Mouse (Mus musculus): Measurements from ENCODE around the gene Exd1. TPM values are rescaled to one million over a fixed set of nuclear protein-coding genes. Genes with fewer than 3 reads are reported as not detected.

Gene Exd1
- total RNA-seq, 2 experiments from 2014 or later, result 0.06 to 0.11 TPM

DNA sequence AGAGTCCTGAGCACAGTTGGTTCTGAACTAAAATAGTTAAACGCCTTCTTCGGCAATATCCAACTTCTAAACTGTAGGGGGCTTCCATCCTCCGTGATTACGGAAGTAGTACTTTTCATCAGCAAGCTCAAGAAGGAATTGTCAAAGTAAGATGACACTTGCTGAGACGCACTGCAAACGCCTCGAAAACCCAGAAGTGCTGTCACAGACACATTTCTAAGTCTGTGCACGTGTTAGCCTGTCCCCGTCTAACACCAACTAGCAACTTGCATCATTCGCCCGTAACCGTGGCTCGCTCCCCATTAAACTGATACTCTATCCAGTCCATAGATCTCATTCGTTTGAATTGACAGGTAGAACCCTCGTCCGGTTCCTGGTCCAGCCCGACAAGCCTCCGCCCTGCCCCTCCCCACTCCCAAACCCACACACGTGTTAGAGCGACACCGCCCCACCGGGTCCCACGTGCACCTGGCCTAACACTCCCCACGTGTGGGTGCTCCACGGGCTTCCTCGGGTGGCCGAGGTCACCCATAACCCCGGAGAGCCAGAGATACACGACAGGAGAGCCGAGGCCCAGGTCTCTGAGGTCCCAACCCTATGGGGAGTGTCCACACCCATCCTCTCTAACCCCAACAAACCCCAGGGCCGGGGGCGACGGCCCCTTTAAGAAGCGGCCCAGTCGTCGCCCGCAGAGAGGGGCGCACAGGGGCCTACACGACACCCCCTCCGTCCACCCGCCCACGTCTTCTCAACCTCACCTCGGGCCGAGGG, 70.6 kb downstream of the Exd1 start:
- peak; percentile 60 to 79 for DNase-seq
- intact Hi-C loops (cut with DNase I), result loop anchor here (2.0 to 10.0 kb wide), 3 partner anchors 70 to 432 kb away; partner anchors contain the start of genes Chp1, Exd1 and Knl1

DNA sequence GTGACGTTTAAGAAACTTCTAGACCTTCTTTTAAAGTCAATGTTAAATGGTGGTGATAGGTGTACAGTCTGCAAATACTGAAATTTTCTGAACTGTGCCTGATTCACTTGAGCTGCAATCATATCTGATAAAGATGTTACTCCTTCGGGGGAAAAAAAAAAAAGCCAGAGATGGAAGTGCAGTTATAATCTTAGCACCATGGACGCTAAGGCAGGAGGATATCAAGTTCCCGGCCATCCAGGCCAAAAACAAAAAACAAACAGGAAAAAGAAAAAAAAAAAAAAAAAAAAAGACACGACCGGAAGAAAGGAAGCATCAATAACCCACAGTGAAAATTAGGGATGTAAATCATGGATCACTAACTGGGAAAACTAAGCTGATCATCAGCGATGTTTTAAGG, 71.3 kb downstream of the Exd1 start:
- DNase-seq, result no peak
- intact Hi-C loops (cut with DNase I), result loop anchor here (2.0 to 10.0 kb wide), 3 partner anchors 71 to 431 kb away; partner anchors contain the start of genes Chp1, Exd1 and Knl1

Other genes starting within 250 kb of the Exd1 start
- 10 to 100 TPM; 16.3 to 22.1 TPM for gene Dll4, start 221.8 kb downstream of the Exd1 start, total RNA-seq (2021)
- 10 to 100 TPM; 11.3 to 12.3 TPM for gene Chac1, start 196.4 kb downstream of the Exd1 start, total RNA-seq (2021)
- gene Ino80, start 69.9 kb downstream of the Exd1 start, total RNA-seq (2021), result 10 to 100 TPM; 10.4 to 12.7 TPM
- gene Chp1, start 70 bp upstream of the Exd1 start, total RNA-seq (2021), result 10 to 100 TPM; 92.1 to 94.7 TPM
- 1 to 10 TPM; 1.7 TPM for gene Nusap1, start 70.7 kb upstream of the Exd1 start, total RNA-seq (2021)
- under 1 TPM; 0.24 to 0.56 TPM for gene Oip5, start 70.8 kb upstream of the Exd1 start, total RNA-seq (2021)
- gene Ndufaf1, start 115.2 kb upstream of the Exd1 start, total RNA-seq (2021), result 10 to 100 TPM; 58.3 to 70.4 TPM
- gene Rtf1, start 127.4 kb upstream of the Exd1 start, total RNA-seq (2021), result 10 to 100 TPM; 22.9 to 24.0 TPM
- gene Itpka, start 194.7 kb upstream of the Exd1 start, total RNA-seq (2021), result under 1 TPM; 0.38 to 0.53 TPM
- gene Ltk, start 212.8 kb upstream of the Exd1 start, total RNA-seq (2021), result not detected
- gene Rpap1, start 239.9 kb upstream of the Exd1 start, total RNA-seq (2021), result 10 to 100 TPM; 13.2 to 13.4 TPM

Data from heart, postnatal 36 days (tissue).